Mouse (Mus musculus) kidney, postnatal 36 days (tissue): ENCODE measurements around the gene Smarcd1.
"Not testable (repeated sequence)": the region's sequence is repeated elsewhere in the genome, so short reads cannot be mapped to it uniquely, and the experiment has no call there.

Experiments used
- DNase-seq, 2 experiments: peaks; one replicate each; pipeline ENCODE4 v3.0.0; 2021 to 2022; ENCODE audit warnings: mixed read lengths in 2 of 2

Gene Smarcd1

GRCm38 (mm10) chr15:99715982-99716746 lies 14.2 kb downstream of the Smarcd1 start:
- peak; percentile 80 to 82 for DNase-seq

GRCm38 (mm10) chr15:99716814-99717213 lies 14.9 kb downstream of the Smarcd1 start:
- no peak for DNase-seq

- peak; percentile 86 to 88 for DNase-seq
These were observed 15.7 kb downstream of the Smarcd1 start, which contains the start of gene Gpd1 for GRCm38 (mm10) chr15:99717386-99718334. Gene Gpd1 (plus strand): TSS chr15:99717515.

- DNase-seq: peak; percentile 69 to 86
These were observed 16.6 kb downstream of the Smarcd1 start for GRCm38 (mm10) chr15:99718461-99719021.

- DNase-seq: no peak
These were observed 17.9 kb downstream of the Smarcd1 start for GRCm38 (mm10) chr15:99719865-99720264.

GRCm38 (mm10) chr15:99721921-99722743 lies 20.2 kb downstream of the Smarcd1 start:
- no peak for DNase-seq

- no peak for DNase-seq
These were observed 21.2 kb downstream of the Smarcd1 start for GRCm38 (mm10) chr15:99723120-99723514.

- peak; percentile 69 to 75 for DNase-seq
These were observed 21.8 kb downstream of the Smarcd1 start for GRCm38 (mm10) chr15:99723515-99724291.

- peak; percentile 83 to 86 for DNase-seq
These were observed 22.5 kb downstream of the Smarcd1 start for GRCm38 (mm10) chr15:99724292-99725021.

- DNase-seq: peak; percentile 93 to 98
These were observed 23.6 kb downstream of the Smarcd1 start, which contains the start of gene Cox14 for GRCm38 (mm10) chr15:99725341-99726155. Gene Cox14 (plus strand): TSS chr15:99725618.

- DNase-seq: no peak
These were observed 24.6 kb downstream of the Smarcd1 start for GRCm38 (mm10) chr15:99726549-99726948.

- not testable (repeated sequence) for DNase-seq
These were observed 25.1 kb downstream of the Smarcd1 start for GRCm38 (mm10) chr15:99727039-99727438.

GRCm38 (mm10) chr15:99727525-99727924 lies 25.6 kb downstream of the Smarcd1 start:
- no peak for DNase-seq

GRCm38 (mm10) chr15:99728211-99728610 lies 26.3 kb downstream of the Smarcd1 start:
- no peak for DNase-seq

- DNase-seq: no peak
These were observed 27.3 kb downstream of the Smarcd1 start for GRCm38 (mm10) chr15:99729056-99729783.

GRCm38 (mm10) chr15:99731167-99731566 lies 29.2 kb downstream of the Smarcd1 start:
- DNase-seq: no peak

GRCm38 (mm10) chr15:99731678-99732077 lies 29.7 kb downstream of the Smarcd1 start:
- DNase-seq: no peak

- no peak for DNase-seq
These were observed 31.3 kb downstream of the Smarcd1 start for GRCm38 (mm10) chr15:99733186-99733585.

GRCm38 (mm10) chr15:99735631-99736030 lies 33.7 kb downstream of the Smarcd1 start:
- peak; percentile 99 to 100 for DNase-seq
